Mouse (Mus musculus) liver, embryonic 14.5 days (tissue): ENCODE data around the gene Cstb.
A peak's percentile ranks its signal among the peaks of the same experiment; 100 is the strongest.

Experiments used
- CTCF ChIP-seq: IDR thresholded peaks from 2 replicates; pipeline ENCODE4 v1.5.1; 2016; ENCODE audit warnings: antibody characterized with exemption, low read depth, control low read depth
- EP300 ChIP-seq: IDR thresholded peaks from 2 replicates; pipeline ENCODE4 v1.6.1; 2016; ENCODE audit warnings: antibody characterized with exemption, low read depth

DNA sequence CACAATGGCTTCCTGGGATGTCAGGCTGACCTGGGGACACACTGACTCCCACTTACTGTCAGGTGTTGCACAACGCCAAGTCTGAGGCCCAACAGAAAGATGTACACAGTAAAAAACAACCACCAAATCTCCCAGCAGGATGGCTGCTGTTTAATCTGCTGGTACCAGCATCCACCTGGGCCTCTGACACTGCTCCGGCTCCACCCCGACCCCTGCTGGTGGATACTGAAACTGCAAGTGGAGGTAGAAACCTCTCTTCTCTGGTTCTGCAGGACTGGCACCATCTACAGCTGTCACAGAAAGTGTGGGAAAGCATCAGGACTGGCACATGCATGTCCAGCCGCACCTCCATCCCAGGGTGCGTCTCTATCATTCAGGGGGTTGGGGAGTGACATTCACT lies 12.6 kb downstream of the Cstb start:
- no peak for TF ChIP-seq EP300
- TF ChIP-seq CTCF, result peak; percentile 99
